Mouse (Mus musculus) adrenal gland (tissue): ENCODE results near the gene Fbxo17.

Experiments used
- intact Hi-C: fragments of 180-260 bp; cut with DNase I; formaldehyde crosslinking; loops from one replicate; pipeline ENCODE4 v1.15.1; 2025

Gene Fbxo17

GRCm38 (mm10) chr7:28715598-28715997 lies 1.0 kb upstream of the Fbxo17 start:
- intact Hi-C loops, result no loop called here

GRCm38 (mm10) chr7:28717726-28718125 lies 1.1 kb downstream of the Fbxo17 start:
- intact Hi-C loops, result no loop called here

- intact Hi-C loops, result no loop called here
Measured at GRCm38 (mm10) chr7:28719159-28719558, 2.6 kb downstream of the Fbxo17 start.

DNA sequence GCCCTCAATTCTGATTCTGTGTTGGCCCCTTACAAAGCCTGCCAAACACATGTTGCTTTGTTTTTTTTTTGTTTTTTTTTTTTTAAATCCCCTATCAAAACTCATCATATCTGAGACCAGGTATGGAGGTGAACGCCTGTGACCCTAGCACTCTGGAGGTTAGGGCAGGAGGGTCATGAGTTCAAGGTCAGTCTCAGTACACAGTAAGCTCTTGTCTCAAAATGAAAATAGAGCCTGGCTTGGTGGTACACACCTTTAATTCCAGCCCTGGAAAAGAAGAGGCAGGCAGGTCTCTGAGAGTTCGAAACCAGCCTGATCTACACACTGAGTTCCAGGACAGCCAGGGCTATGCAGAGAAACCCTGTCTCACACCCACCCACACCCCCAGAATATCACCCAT lies 3.0 kb downstream of the Fbxo17 start:
- intact Hi-C loops, result no loop called here

DNA sequence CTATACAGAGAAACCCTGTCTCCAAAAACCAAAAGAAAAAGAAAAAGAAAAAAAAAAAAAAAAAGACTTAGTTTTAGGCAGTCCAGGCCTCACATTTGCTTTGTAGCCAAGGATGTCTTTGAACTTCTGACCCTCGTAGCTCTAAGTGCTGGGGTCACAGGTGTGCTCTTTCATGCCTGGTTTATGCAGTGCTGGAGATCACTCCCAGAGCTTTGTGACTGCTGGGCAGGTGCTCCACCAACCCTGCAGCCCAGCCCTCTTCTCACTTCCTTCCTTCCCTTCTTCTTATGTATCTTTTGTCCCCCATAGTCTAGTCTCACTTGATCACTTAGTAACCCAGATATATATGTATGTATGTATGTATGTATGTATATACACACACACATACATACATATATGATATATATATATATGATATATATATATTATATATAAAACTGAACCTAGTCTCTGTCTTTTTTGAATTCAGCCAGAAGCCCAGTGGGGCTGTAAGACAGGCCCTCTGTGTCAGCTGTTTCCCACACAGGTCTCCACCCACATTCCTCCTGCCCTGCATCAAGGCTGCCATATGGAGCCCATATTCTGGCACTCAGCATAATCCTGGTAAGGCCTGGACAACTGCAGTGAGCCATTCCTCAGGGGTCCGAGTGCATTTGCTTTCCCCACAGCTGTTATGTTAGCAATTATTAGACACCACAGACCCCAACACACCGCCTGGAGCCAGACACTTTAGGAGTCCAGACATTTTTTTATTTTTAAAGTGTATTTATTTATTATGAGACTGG lies 4.3 kb downstream of the Fbxo17 start:
- intact Hi-C loops, result no loop called here

GRCm38 (mm10) chr7:28722079-28722478 lies 5.5 kb downstream of the Fbxo17 start:
- intact Hi-C loops, result no loop called here

DNA sequence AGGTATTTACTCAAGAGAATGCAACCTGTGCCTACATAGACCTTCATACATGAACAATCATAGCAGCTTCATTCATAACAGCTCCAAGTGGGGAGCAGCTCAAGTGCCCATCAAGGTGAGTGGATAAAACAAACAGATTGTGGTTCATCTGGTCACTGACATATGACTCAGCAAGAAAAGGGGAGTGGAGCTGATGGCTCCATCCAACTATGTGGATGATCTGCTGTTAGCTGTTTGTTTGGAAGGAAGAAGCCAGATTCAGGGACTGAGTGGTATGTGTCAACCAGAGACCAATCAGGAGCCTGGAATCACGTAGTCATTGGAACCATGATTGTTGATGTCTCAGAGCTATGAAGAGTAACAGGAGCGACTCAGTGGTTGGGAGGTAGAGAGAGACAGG lies 8.0 kb downstream of the Fbxo17 start:
- intact Hi-C loops, result loop anchor here (5.0 kb wide), 1 partner anchor 277 kb away; no protein-coding TSS in a partner anchor

DNA sequence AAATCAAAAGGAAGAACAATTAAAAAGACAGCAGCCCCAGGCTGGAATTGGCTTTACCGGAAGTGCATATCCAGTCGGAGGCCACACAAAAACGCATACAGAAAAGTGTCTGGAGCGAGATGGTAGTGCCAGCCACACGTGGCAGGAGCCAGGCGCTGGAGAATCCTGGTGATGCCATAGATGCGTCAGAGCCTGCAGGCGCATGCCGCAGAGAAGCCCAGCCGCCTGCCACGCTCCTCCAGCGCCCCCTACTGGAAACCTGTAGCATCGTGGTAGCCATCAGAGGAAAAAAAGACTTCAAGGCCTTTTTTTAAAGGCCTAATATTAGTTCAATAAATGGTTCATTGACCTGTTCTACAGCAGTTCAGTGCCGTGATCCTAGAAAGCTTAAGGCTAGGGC lies 10.0 kb downstream of the Fbxo17 start:
- intact Hi-C loops, result loop anchor here (2.0 to 5.0 kb wide), 2 partner anchors 124 to 279 kb away; no protein-coding TSS in a partner anchor

- intact Hi-C loops, result loop anchor here (2.0 to 5.0 kb wide), 2 partner anchors 125 to 280 kb away; no protein-coding TSS in a partner anchor
Measured at GRCm38 (mm10) chr7:28727649-28728340, 11.2 kb downstream of the Fbxo17 start.

GRCm38 (mm10) chr7:28732341-28733142 lies 15.9 kb downstream of the Fbxo17 start:
- intact Hi-C loops, result no loop called here

DNA sequence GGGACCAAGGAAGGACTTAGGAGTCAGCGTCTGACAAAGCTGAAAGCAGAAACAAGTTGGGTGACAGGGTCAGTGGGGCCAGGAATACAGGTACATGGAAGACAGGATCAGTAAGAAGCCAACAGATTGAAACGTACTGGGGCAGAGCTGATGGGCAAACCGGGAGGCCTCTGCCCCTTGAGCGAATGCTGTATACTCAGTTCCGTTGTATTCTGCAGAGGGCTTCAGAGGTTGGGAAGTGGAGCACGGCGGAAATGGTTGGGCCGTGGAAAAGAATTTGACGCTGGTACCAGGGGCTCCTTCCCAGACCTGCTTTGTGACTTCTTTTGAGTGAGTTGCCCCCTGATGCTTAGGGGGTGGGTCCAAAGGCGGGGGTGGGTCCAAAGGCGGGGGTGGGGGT lies 16.6 kb downstream of the Fbxo17 start:
- intact Hi-C loops, result no loop called here

DNA sequence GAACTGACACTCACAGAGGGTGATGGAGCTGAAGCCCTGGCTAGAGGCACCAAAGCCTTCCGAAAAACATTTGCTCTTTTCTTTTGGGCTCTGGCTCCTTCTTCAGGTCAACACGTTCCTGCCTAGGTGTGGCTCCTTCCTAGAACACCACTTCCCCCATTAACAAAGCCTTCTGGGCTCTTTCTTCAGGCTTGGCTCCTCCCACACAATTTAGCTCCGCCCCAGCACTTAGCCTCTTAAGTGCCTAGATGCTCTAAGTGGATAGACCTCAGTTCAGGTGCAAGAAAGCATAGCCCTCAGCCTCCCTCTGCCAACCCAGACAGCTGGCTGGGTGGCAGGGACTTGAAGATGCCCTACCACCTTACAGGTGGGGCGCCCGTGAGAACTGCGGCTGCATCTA lies 19.1 kb downstream of the Fbxo17 start:
- intact Hi-C loops, result no loop called here

GRCm38 (mm10) chr7:28739829-28740228 lies 23.2 kb downstream of the Fbxo17 start:
- intact Hi-C loops, result no loop called here

DNA sequence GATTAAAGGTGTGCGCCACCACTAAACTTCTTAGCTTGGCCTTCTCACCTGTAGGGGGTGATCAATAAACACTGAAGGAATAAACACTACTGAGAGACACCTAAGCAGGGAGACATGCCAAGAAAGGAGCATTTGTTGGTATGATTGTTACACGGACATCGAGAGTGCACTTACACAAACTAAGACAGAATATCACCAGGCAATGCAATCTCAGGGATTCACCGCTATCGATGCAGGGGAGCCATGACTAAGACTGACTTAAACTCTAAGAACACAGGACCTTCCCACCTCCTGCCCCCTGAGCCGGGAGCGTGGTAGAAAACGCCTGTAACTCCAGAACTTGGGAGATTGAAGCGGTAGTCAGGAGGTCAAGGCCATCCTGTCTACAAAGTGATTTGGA lies 24.3 kb downstream of the Fbxo17 start:
- intact Hi-C loops, result no loop called here

- intact Hi-C loops, result no loop called here
Measured at GRCm38 (mm10) chr7:28741368-28741708, 24.7 kb downstream of the Fbxo17 start.

GRCm38 (mm10) chr7:28741709-28742438 lies 25.3 kb downstream of the Fbxo17 start, which contains the start of the genes Mrps12 and Sars2:
Gene Mrps12 (minus strand): TSS chr7:28741820.
Gene Sars2 (plus strand): TSS chr7:28741992.
- intact Hi-C loops, result no loop called here

- intact Hi-C loops, result no loop called here
Measured at GRCm38 (mm10) chr7:28749935-28750334, 33.3 kb downstream of the Fbxo17 start.

- intact Hi-C loops, result no loop called here
Measured at GRCm38 (mm10) chr7:28756079-28756478, 39.5 kb downstream of the Fbxo17 start, which contains the start of gene Ccer2. Gene Ccer2 (plus strand): TSS chr7:28756174.

DNA sequence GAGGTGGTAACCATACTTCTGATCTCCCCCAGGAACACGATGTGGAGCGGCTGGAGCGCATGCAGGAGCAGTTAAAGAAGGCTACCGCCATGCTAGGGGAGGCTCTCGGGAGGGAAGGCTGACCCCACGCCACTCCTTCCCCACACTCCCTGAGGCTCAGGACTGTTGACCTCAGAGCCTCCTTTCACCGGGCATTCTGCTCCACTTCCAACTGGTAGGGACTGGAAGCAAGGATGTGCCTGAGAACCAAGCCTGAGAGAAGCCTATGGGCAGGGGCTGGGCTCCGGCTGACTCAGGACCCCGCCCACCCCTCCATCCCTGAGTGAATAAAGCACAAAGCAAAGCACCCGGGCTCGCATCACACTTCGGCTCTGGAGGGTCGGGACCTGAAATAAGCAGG lies 42.0 kb downstream of the Fbxo17 start:
- intact Hi-C loops, result no loop called here

GRCm38 (mm10) chr7:28761907-28762306 lies 45.3 kb downstream of the Fbxo17 start:
- intact Hi-C loops, result no loop called here

DNA sequence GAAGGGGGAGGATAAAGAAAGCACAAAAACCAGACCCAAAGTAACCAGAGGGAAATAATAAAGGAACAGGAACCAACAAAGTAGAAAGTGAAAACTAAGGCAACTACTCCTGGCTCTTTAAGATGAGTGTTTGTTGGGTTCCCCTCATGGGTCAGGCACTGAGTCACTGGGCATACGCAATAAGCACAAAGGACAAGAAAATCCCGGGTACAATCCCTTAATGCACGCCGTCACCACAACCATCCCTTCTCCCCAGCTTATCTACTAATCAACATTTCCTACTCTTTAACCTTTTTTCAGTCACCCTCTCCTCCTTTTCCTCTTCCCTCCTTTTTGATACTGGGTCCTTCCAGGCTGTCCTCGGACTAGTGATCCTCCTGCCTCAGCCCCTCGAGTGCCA lies 48.6 kb downstream of the Fbxo17 start:
- intact Hi-C loops, result no loop called here
